Mouse (Mus musculus) G1E (cell line): ENCODE measurements around the gene Stx7.

ENCODE experiments used
- CTCF ChIP-seq: IDR thresholded peaks from 2 replicates; pipeline ENCODE4 v1.5.1; 2012; ENCODE audit warnings: low read depth, low read length, inconsistent platforms, mixed read lengths
- GATA1 ChIP-seq: IDR thresholded peaks from 2 replicates; pipeline ENCODE4 v1.6.1; 2012; ENCODE audit warnings: borderline replicate concordance, low read length, inconsistent platforms, mixed read lengths
- GATA2 ChIP-seq: IDR thresholded peaks from 2 replicates; pipeline ENCODE4 v1.6.1; 2012; ENCODE audit warnings: low read depth, low read length, inconsistent platforms, borderline replicate concordance
- POLR2AphosphoS5 ChIP-seq: IDR thresholded peaks from 2 replicates; pipeline ENCODE4 v1.6.1; 2012; ENCODE audit warnings: low read depth, low read length, inconsistent platforms; ENCODE audit not compliant: insufficient replicate concordance
- TAL1 ChIP-seq: conservative IDR thresholded peaks from 2 replicates; pipeline ENCODE4 v1.6.1; 2012; ENCODE audit warnings: low read depth, low read length, inconsistent platforms, mixed read lengths

DNA sequence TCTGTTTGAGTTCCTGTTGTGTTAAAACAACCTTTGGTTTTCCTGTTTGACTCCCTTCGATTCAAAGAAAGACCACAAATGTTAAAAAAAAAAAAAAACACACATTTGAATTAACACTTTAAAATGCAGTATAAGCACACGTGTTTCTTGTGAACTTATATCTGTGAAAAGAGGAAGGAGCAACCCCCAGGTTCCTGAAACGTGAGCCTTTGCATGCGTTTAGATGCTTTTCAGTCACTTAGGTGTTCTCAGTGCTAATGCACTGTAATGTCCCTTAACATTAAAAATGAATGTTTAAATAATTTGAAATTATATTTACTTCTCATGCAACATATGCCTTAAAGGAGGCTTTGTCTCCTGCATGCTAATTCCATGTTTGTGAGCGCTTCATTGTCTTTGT lies 41.4 kb upstream of the Stx7 start:
- TF ChIP-seq POLR2AphosphoS5 (no peak), CTCF (no peak), GATA1 (no peak), TAL1 (no peak), GATA2 (no peak)
